Mouse (Mus musculus): ENCODE measurements around the gene Psen1.

The Psen1 gene

GRCm38 (mm10) chr12:83776766-83777165 is 88.8 kb downstream of the Psen1 start:
- no peak for DNase-seq (ENCODE audit: low spot score in 2 of 2)

- no peak for DNase-seq (ENCODE audit: low spot score in 2 of 2)
Observed at GRCm38 (mm10) chr12:83780181-83780580, 92.2 kb downstream of the Psen1 start.

- DNase-seq (ENCODE audit: low spot score in 2 of 2): no peak
Observed at GRCm38 (mm10) chr12:83781204-83781603, 93.3 kb downstream of the Psen1 start.

- no peak for DNase-seq (ENCODE audit: low spot score in 2 of 2)
Observed at GRCm38 (mm10) chr12:83781640-83782278, 93.8 kb downstream of the Psen1 start.

GRCm38 (mm10) chr12:83782669-83783068 is 94.7 kb downstream of the Psen1 start:
- no peak for DNase-seq (ENCODE audit: low spot score in 2 of 2)
